Mouse (Mus musculus): ENCODE results near the gene Egln2. TPM values are rescaled to one million over a fixed set of nuclear protein-coding genes. Genes with fewer than 3 reads are reported as not detected.

Egln2 gene
- total RNA-seq, 2 experiments from 2014 or later = 98.1 to 101 TPM

Small RNA genes within 50 kb of the gene (microRNA-seq; reads per million reads assigned to microRNA genes)
- gene Mir1191 (0.25 to 0.34 reads per million in 2 experiments), gene Mir3101 (0.67 to 0.99 reads per million in 2 experiments)

Other genes with a start within 250 kb of the Egln2 start
- gene Cyp2a22, start 227.4 kb downstream of the Egln2 start, total RNA-seq (2021) = not detected
- gene Cyp2a12, start 137.7 kb downstream of the Egln2 start, total RNA-seq (2021) = not detected
- under 1 TPM in 1 of 2 experiments, not detected in 1; 0.41 TPM for gene Cyp2f2, start 46.9 kb downstream of the Egln2 start, total RNA-seq (2021)
- gene Cyp2t4, start 13.1 kb downstream of the Egln2 start, total RNA-seq (2021) = not detected
- 10 to 100 TPM; 85.3 to 91.2 TPM for gene Rab4b, start 12.1 kb upstream of the Egln2 start, total RNA-seq (2021)
- not detected for gene Gm21983, start 14.3 kb upstream of the Egln2 start, total RNA-seq (2021)
- 1 to 10 TPM in 1 of 2 experiments, under 1 TPM in 1; 0.62 to 1.7 TPM for gene Mia, start 14.4 kb upstream of the Egln2 start, total RNA-seq (2021)
- gene BC024978, start 29.0 kb upstream of the Egln2 start, total RNA-seq (2021) = 10 to 100 TPM; 21.0 to 25.2 TPM
- gene Snrpa, start 29.5 kb upstream of the Egln2 start, total RNA-seq (2021) = 10 to 100 TPM; 81.9 to 85.2 TPM
- gene Itpkc, start 61.9 kb upstream of the Egln2 start, total RNA-seq (2021) = 1 to 10 TPM; 7.5 to 8.8 TPM
- gene Coq8b, start 66.2 kb upstream of the Egln2 start, total RNA-seq (2021) = 10 to 100 TPM; 32.5 to 37.2 TPM
- gene Numbl, start 91.6 kb upstream of the Egln2 start, total RNA-seq (2021) = 100 to 1,000 TPM; 119 to 130 TPM
- gene Ltbp4, start 170.9 kb upstream of the Egln2 start, total RNA-seq (2021) = 10 to 100 TPM; 46.7 to 50.4 TPM
- gene Shkbp1, start 189.2 kb upstream of the Egln2 start, total RNA-seq (2021) = 10 to 100 TPM; 21.7 to 31.2 TPM
- gene Gm20479, start 190.6 kb upstream of the Egln2 start, total RNA-seq (2021) = not detected